Mouse (Mus musculus) intestine, postnatal 0 days (tissue): Measurements from ENCODE around the gene Ubqlnl. TPM values are rescaled to one million over a fixed set of nuclear protein-coding genes. Genes with fewer than 3 reads are reported as not detected.

ENCODE experiments used
- ATAC-seq: fragments of 200-750 bp; cut with Nextera tagmentation; 2 replicates; pipeline ENCODE4 v1.8.0; 2017; ENCODE audit warnings: mild to moderate bottlenecking, moderate TSS enrichment, moderate library complexity
- H3K27ac ChIP-seq: fragments of 300-500 bp; sonication (generic); 2 replicates; pipeline ENCODE4 v1.5.1; 2014; ENCODE audit warnings: mild to moderate bottlenecking, low read depth, low read length, moderate library complexity
- H3K27me3 ChIP-seq: fragments of 300-500 bp; sonication (generic); replicated peaks from 2 replicates; pipeline ENCODE4 v1.6.1; 2014; ENCODE audit warnings: low read length, mixed read lengths; ENCODE audit not compliant: control insufficient read depth, insufficient read depth
- H3K36me3 ChIP-seq: fragments of 300-500 bp; sonication (generic); 2 replicates; pipeline ENCODE4 v1.6.1; 2014; ENCODE audit warnings: mild to moderate bottlenecking, moderate library complexity; ENCODE audit not compliant: control insufficient read depth, insufficient read depth
- H3K4me1 ChIP-seq: fragments of 300-500 bp; sonication (generic); replicated peaks from 2 replicates; pipeline ENCODE4 v1.6.1; 2014; ENCODE audit warnings: antibody characterized with exemption, low read length, mixed read lengths; ENCODE audit not compliant: control insufficient read depth, insufficient read depth
- H3K4me2 ChIP-seq: fragments of 300-500 bp; sonication (generic); replicated peaks from 2 replicates; pipeline ENCODE4 v1.6.1; 2014; ENCODE audit warnings: low read depth, mild to moderate bottlenecking, moderate library complexity
- H3K4me3 ChIP-seq: fragments of 300-500 bp; sonication (generic); 2 replicates; pipeline ENCODE4 v1.5.1; 2014; ENCODE audit warnings: low read depth, low read length
- H3K9ac ChIP-seq: fragments of 300-500 bp; sonication (generic); 2 replicates; pipeline ENCODE4 v1.6.1; 2014; ENCODE audit warnings: mild to moderate bottlenecking, low read depth, low read length
- H3K9me3 ChIP-seq: fragments of 300-500 bp; sonication (generic); 2 replicates; pipeline ENCODE4 v1.6.1; 2016; ENCODE audit warnings: mixed run types; ENCODE audit not compliant: control insufficient read depth
- CTCF ChIP-seq: sonication (generic); IDR thresholded peaks from 2 replicates; pipeline ENCODE4 v1.5.1; 2016; ENCODE audit warnings: low read depth, mild to moderate bottlenecking, control low read depth, antibody characterized with exemption, moderate library complexity
- WGBS: fragments of 180-500 bp; shearing (Covaris S2); extraction: QIAGEN DNeasy Blood & Tissue Kit; methylation state at CpG from one replicate; pipeline ENCODE4 v1.1.7; 2014; 5-methylcytosine and 5-hydroxymethylcytosine counted together
- polyA plus RNA-seq: library from polyadenylated mRNA; unstranded; fragments of >200 nt; fragmentation: Nextera tagmentation; extraction: Ambion mirVana; gene quantifications from 2 replicates; pipeline ENCODE4 v1.2.1, GENCODE M21; 2015

The Ubqlnl gene
- polyA plus RNA-seq, 1 experiment from 2014 or later: not detected

GRCm38 (mm10) chr7:104103913-104104756 lies 46.2 kb downstream of the Ubqlnl start:
- no peak for ATAC-seq
- no peaks in the 10 kb centered on the region for H3K4me1 ChIP-seq
- no peak overlapping the region for H3K9ac ChIP-seq
- no peak overlapping the region for H3K27ac ChIP-seq
- no peaks in the 10 kb centered on the region for H3K9me3 ChIP-seq
- H3K4me3 ChIP-seq: no peak overlapping the region
- WGBS: 48% methylated on average over 4 of the region's 4 CpGs
- no peaks in the 10 kb centered on the region for H3K36me3 ChIP-seq
- H3K4me2 ChIP-seq: no peak overlapping the region
- H3K27me3 ChIP-seq: no peaks in the 10 kb centered on the region
- no peak for TF ChIP-seq CTCF

Other genes with a start within 250 kb of the Ubqlnl start
- not detected in 2 replicates for gene Olfr65, start 247.1 kb downstream of the Ubqlnl start, polyA plus RNA-seq
- not detected in 2 replicates for gene Olfr631, start 221.7 kb downstream of the Ubqlnl start, polyA plus RNA-seq
- not detected in 2 replicates for gene Olfr632, start 216.2 kb downstream of the Ubqlnl start, polyA plus RNA-seq
- gene Olfr633, start 206.1 kb downstream of the Ubqlnl start, polyA plus RNA-seq: not detected in 2 replicates
- gene Olfr635, start 179.4 kb downstream of the Ubqlnl start, polyA plus RNA-seq: not detected in 2 replicates
- not detected in 2 replicates for gene Olfr638, start 151.8 kb downstream of the Ubqlnl start, polyA plus RNA-seq
- not detected in 2 replicates for gene Olfr639, start 133.3 kb downstream of the Ubqlnl start, polyA plus RNA-seq
- gene Olfr640, start 125.0 kb downstream of the Ubqlnl start, polyA plus RNA-seq: not detected in 2 replicates
- not detected in 2 replicates for gene Olfr641, start 115.1 kb downstream of the Ubqlnl start, polyA plus RNA-seq
- gene Olfr642, start 97.9 kb downstream of the Ubqlnl start, polyA plus RNA-seq: not detected in 2 replicates
- gene 4930516K23Rik, start 89.1 kb downstream of the Ubqlnl start, polyA plus RNA-seq: not detected in 2 replicates
- not detected in 2 replicates for gene Olfr644, start 78.7 kb downstream of the Ubqlnl start, polyA plus RNA-seq
- gene Olfr645, start 65.1 kb downstream of the Ubqlnl start, polyA plus RNA-seq: not detected in 2 replicates
- not detected in 2 replicates for gene Olfr646, start 45.7 kb downstream of the Ubqlnl start, polyA plus RNA-seq
- not detected in 2 replicates for gene Ubqln5, start 20.7 kb downstream of the Ubqlnl start, polyA plus RNA-seq
- gene Olfr643, start 13.2 kb downstream of the Ubqlnl start, polyA plus RNA-seq: not detected in 2 replicates
- gene Ubqln3, start 7.3 kb downstream of the Ubqlnl start, polyA plus RNA-seq: not detected in 2 replicates
- gene Olfm5, start 14.3 kb upstream of the Ubqlnl start, polyA plus RNA-seq: not detected in 2 replicates
- gene Olfr648, start 32.8 kb upstream of the Ubqlnl start, polyA plus RNA-seq: 0.08 and 0.09 TPM in 2 replicates
- not detected in 2 replicates for gene Olfr649, start 45.4 kb upstream of the Ubqlnl start, polyA plus RNA-seq
- 0.44 and 0.55 TPM in 2 replicates for gene Trim6, start 68.2 kb upstream of the Ubqlnl start, polyA plus RNA-seq
- gene Trim34a, start 93.9 kb upstream of the Ubqlnl start, polyA plus RNA-seq: 6.0 and 6.2 TPM in 2 replicates
- 1.6 TPM in 2 replicates for gene Trim5, start 137.5 kb upstream of the Ubqlnl start, polyA plus RNA-seq
- 23.8 and 26.3 TPM in 2 replicates for gene Trim12a, start 164.9 kb upstream of the Ubqlnl start, polyA plus RNA-seq
- gene Trim34b, start 178.9 kb upstream of the Ubqlnl start, polyA plus RNA-seq: 0.16 and 0.22 TPM in 2 replicates
- gene Trim12c, start 202.8 kb upstream of the Ubqlnl start, polyA plus RNA-seq: 4.8 and 5.0 TPM in 2 replicates
- 0.23 and 0.24 TPM in 2 replicates for gene Trim30b, start 219.3 kb upstream of the Ubqlnl start, polyA plus RNA-seq